Mouse (Mus musculus) R1 (cell line): ENCODE measurements around the gene Kalrn.

ENCODE experiments used
- DNase-seq: peaks from one replicate; pipeline ENCODE4 v3.0.0-alpha.2; 2018; ENCODE audit warnings: low read depth, low spot score

Kalrn gene

DNA sequence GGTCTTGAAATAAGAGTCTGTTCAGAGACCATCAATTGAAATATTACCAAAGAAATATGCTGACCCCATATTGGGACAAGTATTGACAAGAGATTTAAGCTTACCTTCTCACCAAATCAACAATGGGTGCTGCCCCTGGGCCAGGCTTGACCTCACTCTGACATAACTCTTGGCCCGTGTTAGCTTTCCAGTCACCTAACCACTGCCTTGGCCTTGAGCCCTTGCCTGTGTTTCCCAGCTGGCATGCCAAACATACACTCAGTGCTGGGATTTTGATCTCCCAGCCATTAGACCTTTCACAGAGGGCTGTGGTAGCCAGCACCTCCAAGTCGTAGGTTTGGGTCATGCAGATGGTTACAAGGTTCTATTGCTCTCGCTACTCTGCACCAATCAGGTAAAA, 308.7 kb downstream of the Kalrn start:
- DNase-seq, result no peak

DNA sequence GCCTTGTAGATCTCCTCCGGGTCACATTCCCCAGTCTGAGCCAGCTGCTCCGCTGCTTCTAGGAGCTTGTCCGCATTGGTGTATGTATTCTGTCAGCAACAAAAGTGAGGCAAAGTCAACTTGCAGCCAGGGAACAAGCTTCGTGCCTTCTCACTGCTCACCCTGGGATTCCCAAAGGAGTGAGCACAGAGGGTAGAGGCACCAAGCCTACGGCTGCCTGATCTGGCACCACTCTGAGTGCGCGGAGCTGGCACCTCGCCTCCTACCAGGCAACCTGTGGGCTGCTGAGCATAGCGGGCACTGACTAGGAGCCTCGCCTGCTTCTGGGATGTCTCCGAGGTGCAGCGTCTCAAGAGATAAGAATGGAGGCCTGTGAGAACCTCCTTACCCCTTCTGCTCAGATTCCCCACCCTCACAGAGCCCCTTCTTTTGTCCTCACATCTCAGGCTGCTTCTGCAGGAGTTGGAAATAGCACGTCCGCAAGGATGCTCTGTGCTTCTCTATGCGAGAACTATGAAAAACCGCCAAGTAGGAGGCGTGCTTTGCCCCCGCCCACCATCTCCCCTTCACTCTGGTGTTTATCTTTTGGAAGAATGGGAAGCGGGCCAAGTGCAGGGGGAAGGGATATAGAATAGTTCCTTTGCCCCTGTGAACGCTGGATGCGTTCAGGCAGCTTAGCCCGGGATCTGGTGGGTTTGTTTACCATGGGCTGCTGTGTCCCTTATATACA, 310.4 kb downstream of the Kalrn start:
- DNase-seq, result no peak

DNA sequence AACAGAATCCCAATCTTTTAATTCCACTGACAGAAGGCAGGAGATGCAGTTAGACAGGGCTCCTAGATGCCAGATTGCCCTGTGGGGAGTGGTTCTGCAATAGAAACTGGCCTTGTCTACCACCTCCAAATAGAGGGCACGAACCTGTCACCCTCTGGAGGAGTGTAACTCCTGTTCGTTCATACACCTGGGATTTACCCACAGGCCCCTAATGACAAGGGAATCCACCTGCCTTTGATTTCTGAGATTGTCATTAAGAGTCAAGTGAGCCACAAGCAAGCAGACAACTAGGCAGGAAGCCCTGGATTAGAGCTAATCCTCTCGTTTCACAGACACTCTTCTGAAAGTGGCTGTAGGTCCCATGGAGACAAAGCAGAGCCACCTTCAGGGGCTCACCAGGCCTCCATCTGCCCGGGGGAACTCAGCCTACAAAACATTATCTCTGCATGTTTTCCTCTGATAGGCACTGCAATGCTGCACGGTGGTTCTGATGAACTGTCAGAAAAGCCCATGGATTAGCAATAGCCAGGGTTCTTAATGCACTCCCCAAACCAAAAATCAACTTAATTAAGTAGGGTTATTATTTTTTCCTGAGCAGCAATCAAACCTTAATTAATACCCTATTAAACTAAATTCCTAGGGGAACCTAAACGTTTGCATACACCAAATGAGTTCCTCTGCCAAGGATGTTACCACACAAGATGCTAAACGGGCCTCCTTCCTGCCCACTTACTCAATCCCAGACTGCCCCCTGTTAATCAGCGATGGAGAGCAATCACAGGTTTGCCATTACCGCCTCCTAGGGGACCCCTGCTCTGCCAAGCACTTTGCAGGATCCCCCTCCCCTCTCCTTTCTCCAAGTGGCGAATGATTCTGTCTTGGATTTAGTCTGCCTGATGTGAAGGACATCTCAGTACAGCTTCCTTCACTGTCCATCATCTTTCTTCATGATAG, 312.1 kb downstream of the Kalrn start:
- no peak for DNase-seq

DNA sequence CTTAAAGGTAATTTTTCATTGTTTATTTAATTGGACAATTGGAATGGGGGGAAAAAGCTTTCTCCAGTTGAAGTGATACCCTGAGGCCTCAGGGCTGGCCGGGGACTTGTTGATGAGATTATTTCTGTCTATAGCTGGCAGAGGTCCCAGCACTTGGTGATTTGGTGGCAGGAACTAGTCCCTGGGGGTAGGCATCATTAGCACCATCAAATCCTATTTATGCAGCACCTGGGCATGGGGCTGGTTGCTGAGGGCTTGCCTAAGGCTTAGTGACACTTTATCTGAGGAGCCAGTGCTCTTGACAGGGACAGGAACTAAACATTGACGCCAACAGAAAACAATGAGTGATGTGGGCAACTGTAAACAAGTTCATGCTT, 318.7 kb downstream of the Kalrn start:
- DNase-seq, result no peak

DNA sequence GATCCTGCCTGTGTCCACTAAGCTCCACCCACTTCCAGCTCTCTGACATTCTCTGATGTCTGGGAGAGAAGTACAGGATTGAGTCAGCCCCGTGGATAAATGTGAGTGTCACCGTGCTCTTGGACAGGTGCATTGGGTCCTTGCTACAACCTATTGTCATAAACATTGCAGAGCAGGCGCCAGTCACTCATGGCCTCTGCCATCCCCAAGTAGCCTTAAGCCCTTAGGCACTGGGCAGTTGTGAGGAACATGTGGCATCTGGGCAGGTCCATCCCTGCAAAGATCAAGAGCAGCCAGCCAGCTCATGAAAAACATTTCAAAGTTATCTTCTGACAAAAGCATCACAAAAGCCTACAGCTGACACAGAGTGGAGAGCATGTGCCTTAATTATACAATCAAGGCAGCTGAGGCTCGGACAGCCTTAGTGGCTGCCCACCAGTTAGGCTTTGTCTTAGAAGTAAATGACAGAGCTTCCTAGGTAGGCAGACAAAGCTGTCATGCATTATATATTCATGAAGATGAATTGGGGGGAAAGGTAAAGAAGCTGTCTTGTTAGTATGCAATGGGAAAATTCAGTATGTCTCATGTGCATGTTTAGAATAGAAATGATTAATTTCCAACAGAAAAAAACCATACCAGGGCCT, 319.2 kb downstream of the Kalrn start:
- DNase-seq, result no peak

DNA sequence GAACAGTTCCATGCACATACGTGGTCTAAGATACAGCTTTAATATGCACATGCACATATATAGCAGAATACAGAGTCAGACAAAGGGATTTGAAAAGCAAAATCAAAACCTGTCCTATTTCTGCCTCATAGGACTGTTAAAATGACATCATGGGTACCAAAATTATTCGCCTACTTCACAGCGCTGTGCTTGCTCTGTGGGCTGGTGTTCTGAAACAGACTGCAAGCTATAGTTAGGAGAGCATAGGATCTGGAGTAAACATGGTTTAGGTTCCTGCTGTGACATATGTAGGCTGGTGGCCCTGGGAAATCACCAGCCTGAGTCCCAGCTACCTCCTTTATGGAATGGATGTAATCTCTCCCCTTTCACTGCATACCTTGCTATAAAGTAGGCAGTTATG, 320.7 kb downstream of the Kalrn start:
- DNase-seq, result no peak

DNA sequence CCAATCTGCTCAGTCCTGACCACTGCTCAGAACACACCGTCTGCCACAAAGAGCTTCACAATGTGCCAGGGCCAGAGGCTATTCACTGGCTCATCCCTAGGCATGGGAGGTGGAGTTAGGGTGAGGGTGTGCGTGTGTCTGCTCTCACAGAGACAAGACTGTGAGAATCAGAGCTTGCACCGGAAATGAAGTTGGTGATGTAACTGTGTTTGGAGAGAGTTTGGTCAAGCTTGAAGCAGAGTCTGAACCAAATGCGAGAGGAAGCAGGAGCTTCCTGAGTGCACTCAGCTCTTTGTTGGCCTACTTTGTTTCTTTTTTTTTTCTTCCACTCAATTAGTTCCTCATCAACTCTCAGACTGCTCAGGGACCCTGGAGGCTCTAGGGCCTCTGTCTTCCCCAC, 325.1 kb downstream of the Kalrn start:
- no peak for DNase-seq

DNA sequence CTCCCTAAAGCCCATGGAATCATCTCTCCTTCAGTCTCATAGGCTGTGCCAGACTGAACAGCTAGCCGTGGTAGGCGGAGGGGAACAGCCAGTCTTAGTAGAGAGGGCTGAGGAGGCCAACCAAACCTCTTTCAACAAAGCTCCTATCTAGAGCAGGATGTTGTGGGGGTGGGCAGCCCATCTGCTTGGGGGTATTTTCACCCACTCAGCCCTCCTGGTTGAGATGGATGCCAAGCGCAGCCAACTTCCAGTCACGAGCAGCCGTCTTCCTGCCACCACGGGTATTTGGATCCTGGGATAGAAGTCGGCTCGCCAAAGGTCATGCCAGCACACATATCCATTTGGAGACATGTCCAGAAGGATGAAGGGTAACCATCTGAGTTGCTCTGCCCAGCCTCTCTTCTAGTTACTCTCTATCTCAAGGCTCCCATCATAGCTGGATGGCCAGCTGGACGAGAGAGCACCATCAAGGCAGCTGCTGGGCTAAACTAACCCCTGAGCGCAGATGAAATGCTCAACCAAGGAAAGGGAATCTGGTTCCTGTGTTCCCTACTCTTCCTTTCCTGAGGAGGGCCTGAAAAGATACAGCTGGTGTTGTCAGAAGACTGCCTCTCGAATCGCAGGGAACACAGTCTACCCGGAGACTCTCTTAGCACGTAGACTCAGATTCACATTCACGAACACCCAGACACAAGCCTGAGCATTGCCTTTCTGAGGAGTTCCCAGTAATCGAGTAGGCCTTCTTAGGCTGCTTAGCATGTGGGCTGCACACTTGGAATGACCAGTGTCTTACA, 331.2 kb downstream of the Kalrn start:
- no peak for DNase-seq

DNA sequence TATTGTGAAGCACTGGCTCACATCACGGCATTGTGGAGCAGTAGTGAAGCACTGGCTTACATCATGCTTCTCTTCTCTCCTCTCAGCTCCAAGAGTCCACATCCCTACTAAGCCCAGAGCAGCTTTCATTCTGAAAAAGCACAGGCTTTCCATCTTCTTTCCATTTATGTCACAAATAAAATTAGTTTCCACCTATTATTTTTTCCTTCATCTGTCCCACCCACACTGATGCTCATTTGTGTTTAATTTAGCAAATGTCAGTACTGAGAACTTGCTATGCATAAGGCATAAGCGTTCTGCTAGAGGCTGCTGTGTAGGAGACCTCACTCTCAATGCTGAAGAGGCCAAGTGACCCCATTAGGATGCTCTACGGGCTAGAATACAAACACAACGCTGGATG, 333.7 kb downstream of the Kalrn start:
- no peak for DNase-seq

DNA sequence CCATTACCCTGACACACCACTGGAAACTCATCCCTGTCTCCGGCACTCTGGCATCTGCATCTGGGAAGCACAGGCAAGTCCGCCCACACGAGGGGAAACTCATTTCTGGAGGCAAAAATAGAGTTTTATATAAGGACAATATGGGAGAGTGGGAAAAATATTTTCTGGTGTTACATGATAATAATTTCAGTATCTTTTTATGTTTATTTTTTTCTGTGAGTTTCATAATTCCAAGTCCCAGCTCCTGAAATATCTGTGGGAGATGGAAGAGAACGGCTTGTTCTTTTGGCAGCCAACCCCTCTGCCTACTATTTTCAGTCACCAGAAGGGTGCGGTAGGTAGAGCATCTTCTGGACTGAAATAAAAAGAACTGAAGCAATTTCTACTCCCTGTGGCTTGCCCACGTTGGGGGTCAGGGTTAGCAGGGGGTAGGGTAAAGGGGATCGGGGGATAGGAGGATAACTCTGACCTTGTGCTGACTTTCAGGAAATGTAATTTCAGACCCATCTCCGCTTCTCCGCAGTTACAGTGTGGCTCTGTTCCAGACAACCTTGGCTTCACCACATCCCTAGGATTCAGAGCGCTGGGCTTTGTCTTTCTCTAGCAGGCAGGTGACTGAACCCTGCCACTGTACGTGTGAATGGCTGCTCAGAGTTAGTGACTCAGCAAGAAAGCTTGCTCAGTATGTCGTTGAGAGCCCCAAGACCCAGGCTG, 336.3 kb downstream of the Kalrn start:
- DNase-seq, result peak; percentile 16

DNA sequence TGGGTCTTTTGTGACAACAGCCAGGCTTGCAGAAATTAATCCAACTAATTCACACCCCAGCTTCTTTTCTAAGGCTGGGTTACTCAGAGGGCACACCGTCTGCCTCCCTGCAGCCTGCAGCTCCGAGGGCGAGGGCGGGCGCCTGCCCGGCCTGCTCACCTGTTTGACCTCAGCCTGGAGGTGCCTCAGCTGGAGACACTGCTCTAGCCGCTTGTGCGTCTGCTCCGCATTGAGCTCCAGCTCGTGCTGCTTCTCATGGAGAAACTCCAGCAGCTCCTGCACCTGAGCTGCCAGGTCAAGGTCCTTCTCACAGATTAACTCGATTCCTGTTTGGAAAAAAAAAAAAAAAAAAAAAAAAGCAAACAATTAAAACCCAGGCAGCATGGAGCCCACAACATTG, 338.2 kb downstream of the Kalrn start:
- DNase-seq, result no peak

DNA sequence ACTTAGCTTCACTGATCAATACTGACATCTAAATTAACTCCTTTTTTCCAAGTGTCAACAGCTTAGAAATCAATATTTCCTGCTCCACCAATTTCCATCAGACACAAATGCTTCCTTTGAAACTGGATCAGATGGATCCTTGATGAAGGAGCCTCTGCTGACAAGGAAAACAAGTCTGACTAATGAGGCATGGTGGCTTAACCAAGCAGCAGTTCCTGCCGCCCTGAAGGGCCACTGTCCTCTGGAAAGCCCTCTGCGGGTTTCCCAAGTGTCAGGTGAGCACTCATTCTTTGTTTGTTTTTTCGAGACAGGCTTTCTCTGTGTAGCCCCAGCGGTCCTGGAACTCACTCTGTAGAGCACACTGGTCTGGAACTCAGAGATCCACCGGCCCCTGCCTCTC, 341.4 kb downstream of the Kalrn start:
- no peak for DNase-seq

DNA sequence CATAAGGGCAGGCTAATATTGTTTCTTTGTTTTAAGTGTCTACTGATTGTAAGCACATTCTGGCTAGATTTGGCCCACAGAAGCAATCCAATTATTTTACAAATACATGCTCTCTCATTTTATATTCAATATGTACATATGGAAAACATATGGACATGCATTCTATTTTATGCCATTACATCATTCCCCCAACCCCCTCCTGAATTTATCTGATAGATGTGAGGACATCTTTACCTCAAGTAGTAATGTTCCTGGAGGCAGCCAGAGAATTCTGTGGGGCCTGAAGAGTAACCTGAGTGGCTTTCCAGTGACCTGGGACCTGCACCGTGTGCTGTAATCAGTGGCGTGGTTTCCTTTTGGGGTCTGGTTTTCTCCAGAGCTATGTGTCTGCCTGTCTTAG, 342.2 kb downstream of the Kalrn start:
- DNase-seq, result no peak

DNA sequence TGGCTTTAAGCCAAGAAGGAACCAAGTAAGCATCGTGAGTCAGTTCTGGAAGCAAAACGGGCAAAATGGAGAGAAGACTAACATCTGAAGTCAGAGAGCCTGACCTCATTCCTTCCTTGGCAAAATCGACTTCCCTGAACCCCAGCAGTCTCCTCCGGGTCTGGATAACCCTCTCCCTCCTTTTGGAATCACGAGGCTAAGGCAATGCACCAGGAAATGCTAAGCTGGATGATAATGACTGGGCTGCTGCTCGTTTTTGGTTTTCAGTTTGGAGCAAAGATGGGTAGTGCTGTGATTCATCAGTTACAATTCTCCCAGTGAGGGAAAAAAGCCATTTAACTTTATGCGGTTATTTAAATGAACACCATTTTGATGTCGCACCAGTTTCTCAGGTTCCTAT, 344.0 kb downstream of the Kalrn start:
- no peak for DNase-seq

DNA sequence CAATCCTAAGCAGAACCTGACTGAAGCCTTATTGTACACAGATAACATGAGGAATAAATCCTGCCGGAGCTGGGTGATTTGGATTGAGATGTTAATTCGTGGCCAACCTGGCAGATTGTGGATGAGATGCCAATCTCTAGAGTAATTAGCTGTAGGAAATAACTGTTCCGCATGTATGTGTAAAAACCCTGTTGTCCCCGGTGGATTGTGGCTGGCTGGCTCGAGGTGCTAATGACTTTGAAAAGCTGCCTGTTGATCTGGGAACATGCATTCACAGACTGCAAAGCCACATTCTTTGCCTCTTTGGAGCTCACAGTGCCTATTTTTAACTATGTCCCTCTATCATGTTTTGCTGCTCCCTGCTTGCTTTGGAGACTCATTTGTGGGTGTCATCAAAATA, 344.7 kb downstream of the Kalrn start:
- DNase-seq, result no peak

DNA sequence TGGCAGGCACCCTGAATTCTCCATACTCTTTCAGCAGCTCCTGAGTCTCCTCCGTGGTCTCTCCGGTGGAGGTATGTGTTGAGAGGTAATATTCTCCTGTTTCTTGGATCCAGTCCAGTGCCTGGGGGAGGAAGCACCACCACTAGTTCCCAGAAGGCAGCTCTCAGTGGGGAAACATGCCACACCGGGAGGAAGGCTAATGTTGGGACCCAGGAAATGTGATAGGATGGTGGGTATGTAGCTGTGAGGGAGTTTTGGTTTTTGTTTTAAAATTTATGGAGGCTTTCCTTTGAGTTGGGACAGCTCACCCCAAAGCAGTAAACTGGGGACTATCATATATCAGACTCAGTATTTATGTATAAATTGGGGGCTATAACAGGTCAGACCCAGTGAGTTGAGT, 361.2 kb downstream of the Kalrn start:
- DNase-seq, result no peak

DNA sequence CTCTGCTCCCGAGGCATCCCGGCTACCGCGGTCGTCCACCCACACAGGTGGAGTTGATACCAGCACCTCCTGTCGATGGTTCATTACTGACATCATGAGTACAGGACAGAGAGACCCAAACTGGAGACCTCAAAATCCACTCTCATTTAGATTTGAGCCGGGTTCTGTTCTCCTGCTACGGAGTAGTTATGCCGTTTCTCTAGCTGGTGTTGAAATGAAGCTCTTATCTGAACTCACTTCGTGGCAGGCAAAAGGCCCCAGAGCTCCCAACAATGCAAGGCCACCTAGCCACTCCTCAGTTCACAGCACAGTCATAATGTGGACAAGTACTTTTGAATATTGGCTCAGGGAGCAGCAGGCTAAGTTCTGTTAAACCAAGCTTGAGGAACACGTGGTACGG, 362.1 kb downstream of the Kalrn start:
- no peak for DNase-seq

DNA sequence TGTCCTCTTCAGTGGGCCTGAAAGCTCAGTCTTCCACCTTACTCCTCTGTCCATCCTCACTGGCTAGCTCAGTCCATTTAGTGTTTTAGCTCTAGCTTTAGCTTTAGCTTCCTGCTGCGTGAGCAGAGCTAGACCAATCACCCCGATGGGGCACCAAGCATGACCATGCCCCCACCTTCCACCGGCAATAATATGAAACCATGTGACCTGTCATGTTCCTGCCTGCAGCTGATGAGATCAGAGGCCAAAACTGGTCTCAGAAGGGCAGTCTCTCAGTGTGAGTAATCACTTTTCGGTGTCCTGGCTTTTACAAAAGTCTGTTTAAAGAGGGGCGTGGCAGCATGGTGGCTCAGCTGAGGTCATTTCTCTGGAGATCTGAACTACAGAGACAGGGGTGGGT, 364.6 kb downstream of the Kalrn start:
- no peak for DNase-seq

DNA sequence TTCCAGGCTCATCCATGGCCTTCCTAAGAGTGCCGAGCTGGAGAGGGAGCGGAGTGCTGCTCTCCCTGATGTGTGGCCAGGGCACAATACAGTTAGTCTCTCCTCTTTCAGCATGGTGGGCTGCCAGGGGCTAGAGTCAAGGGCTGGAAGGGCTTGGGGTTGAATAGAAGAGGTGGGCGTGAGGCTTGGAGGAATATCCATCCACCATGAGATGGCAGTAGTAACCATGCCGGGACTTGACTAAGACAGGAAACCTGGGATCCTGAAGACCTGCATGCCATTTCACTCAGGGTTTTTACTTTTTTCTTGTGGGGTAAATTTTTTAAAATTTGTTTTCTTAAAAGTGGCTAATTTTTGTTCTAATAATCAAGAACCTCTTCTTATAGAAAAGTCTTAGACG, 365.4 kb downstream of the Kalrn start:
- no peak for DNase-seq

DNA sequence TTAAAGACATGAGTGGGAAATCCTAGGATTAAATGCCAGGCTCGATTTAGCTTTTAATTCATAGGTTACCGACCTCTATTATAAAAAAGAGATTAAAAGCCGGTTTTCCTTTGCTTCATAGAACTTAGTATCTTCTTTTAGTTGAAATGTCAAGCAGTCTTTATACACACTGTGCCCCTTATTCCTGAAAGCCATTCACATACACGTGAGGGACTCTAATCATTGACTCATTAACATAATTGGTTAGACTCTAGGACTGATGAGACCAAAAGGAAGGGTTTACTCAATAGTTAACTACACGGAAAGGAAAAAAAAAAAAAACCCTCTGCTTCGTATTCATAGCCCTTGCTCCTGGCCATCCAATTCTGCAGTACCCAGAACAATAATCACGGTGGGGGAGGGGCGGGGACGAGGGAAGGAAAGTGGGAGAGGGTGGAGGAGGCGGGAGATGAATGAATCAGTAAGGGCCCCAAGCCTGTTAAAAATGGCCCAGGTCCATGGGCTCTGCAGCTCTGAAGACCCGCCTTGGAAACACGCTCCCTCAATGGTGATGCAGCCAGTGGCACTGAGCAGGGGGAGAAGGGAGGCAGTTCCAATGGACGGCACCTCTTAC, 368.7 kb downstream of the Kalrn start:
- no peak for DNase-seq

DNA sequence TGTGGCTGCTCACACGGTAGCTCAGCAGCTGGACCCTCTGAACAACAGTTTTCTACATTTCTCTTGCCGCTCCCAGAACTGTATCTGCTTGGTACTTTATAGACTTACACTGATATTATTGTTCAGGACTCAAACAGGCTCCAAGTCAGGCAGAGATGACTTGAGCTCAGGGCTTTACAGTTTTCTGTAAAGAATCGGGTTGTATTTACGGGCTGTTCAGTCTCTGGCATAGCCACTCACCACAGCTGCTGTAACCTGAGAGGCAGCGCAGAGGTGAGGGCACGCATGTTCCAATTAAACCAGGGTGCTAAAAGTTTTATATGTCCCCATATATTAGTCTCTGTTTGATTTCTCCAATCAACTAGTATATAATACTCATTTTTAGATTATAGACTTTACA, 373.8 kb downstream of the Kalrn start:
- no peak for DNase-seq
